Mouse (Mus musculus): ENCODE measurements around the gene Il16.

DNA sequence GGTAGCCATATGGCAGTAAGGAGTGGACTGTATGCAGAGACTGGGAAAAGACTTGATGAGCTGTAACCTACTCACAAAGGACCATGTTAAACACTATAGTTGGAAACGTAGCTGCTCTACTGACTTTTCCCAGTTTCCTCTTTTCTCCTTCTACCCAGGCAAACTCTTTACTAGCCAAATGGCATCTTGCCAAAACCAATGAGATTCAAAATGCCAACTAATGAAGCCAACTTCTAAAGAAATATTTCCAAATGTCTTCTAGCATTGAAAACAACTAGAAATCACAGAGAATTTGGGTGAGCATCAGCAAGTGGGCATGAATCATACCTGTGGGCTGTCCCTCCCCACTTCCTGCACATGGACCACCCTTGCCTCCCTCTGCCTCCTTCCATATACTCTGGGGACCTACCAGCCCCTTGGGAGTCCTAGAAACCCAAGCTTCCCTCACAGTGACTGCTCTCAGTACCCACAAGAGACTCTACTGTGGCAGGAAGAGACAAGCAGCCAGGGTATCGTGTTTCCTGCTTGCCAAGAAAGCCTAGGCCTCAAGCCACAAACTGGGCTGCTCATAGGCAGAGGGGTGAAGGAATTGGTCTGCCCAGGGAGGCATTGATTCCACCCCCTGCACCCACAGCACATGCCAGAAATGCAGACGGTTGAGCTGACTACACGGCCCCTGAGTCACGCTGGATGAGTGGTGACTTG lies 28.4 kb downstream of the Il16 start:
- TF ChIP-seq POLR2A (IDR thresholded peaks at IDR 0.05; ENCODE audit: insufficient read length, low read depth) (no peak), MYOG (IDR thresholded peaks at IDR 0.05; ENCODE audit: control insufficient read depth in 1 of 3, insufficient read depth in 1 of 3, insufficient read length in 2 of 3, low read depth in 2 of 3) (peak in 1 of 3 experiments; percentile 57), POLR2AphosphoS2 (IDR thresholded peaks at IDR 0.05; ENCODE audit: insufficient read length, low read depth) (no peak), E2F4 (IDR thresholded peaks at IDR 0.05; ENCODE audit: insufficient read depth) (no peak), CEBPB (IDR thresholded peaks at IDR 0.05; ENCODE audit: insufficient read depth, poor library complexity, severe bottlenecking) (no peak), REST (IDR thresholded peaks at IDR 0.05; ENCODE audit: insufficient read depth, insufficient read length) (no peak), TCF12 (IDR thresholded peaks at IDR 0.05; ENCODE audit: insufficient read depth, poor library complexity, severe bottlenecking) (no peak), USF1 (IDR thresholded peaks at IDR 0.05; ENCODE audit: low read depth) (no peak), MAX (IDR thresholded peaks at IDR 0.05; ENCODE audit: low read depth) (no peak), TCF3 (IDR thresholded peaks at IDR 0.05; ENCODE audit: insufficient read length, low read depth) (no peak)

All from myocyte (in vitro differentiated cells).